In the genomic region with DNA sequence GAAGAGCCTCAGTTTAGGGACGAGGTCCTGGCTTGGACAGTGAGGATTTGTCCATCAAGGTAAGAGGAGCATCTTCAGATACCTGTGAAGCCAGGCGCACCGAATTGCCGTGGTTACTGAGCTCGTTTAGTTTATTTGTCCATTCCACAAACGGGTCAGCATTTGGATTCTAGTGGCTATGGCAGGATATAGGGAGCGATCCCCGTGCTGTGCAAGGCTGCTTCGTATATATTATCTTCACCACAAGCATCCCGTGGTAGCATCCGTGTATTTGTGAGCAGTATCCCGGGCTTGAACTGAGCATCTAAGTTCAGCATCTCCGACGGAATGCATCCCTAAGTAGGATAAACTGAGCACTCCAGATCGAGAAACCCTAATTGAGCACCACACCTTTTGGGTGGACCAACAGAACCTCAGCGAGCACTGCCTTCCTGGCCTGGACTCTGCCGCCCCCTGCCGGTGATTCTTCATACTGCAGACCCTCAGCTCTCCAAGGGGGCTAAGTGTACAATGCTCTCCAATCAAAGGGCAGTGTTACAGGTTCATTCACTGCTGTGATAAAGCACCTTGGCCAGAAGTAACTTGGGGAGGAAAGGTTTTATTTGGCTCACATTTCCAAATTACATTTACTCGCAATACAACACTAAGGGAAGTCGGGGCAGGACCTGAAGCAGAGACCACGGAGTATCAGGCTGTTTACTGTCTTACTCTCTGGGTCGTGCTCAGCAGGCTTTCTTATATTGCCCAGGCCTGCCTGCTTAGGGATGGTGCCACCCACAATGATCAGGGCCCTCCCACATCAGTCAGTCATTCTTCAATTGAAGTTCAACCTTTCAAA, we compare ENCODE assay signal across 9 mouse cellular contexts.
DNase-seq lines count a peak whose midpoint lies in the region; ATAC-seq and TF ChIP-seq lines count a peak whose summit lies in the region.
"Had no signal": no experiment of that assay in that cellular context is flagged by ENCODE, and none has a peak within 500 bp of the region (broad histone marks: within the 10 kb centered on the region; RNA-seq: fewer than 3 reads in every experiment).

No protein-coding gene starts in this region.

- TF ChIP-seq CTCF in hindbrain, postnatal 0 days (IDR thresholded peaks at IDR 0.05; ENCODE audit: low read depth), result peak; percentile 99

- peak; percentile 94 to 95 for DNase-seq in cerebellum, postnatal 14 days
- DNase-seq in frontal cortex, postnatal 36 days (ENCODE audit: low spot score in 2 of 2), result peak; percentile 82 to 84
- DNase-seq in hindbrain, postnatal 0 days (ENCODE audit: low spot score), result peak; percentile 78
- DNase-seq in layer of hippocampus, postnatal 25 days (ENCODE audit: extremely low spot score in 1 of 2, low spot score in 1 of 2), result peak; percentile 81 to 95
- DNase-seq in mesoderm, embryonic 11.5 days (ENCODE audit: low read depth, low spot score), result peak; percentile 72
- DNase-seq in right cerebral cortex, postnatal 14 days, result peak; percentile 80
- peak; percentile 47 to 64 for DNase-seq in urinary bladder, postnatal 36 days (ENCODE audit: low spot score in 2 of 2)

- no peak overlapping the region for H3K4me2 ChIP-seq in hindbrain, postnatal 0 days (ENCODE audit: low read depth, low read length)
- H3K4me2 ChIP-seq: lung, embryonic 15.5 days had no signal

- no peak overlapping the region for H3K9ac ChIP-seq in hindbrain, postnatal 0 days (replicated peaks; ENCODE audit: low read length)
- H3K9ac ChIP-seq: lung, embryonic 15.5 days had no signal

- ATAC-seq in activated CD4-positive, CD25-positive, alpha-beta regulatory T cell, adult 4 months, result peak; percentile 23
- peak; percentile 79 for ATAC-seq in hindbrain, postnatal 0 days

- no peaks in the 10 kb centered on the region for H3K9me3 ChIP-seq in hindbrain, postnatal 0 days (ENCODE audit: low read length)
- H3K9me3 ChIP-seq: lung, embryonic 15.5 days had no signal

- no peak overlapping the region for H3K27ac ChIP-seq in hindbrain, postnatal 0 days
- H3K27ac ChIP-seq: lung, embryonic 15.5 days had no signal

- 54% methylated on average over 22 of the region's 22 CpGs for WGBS in hindbrain, postnatal 0 days

- no peaks in the 10 kb centered on the region; the same call in 1 of the 2 replicates for H3K27me3 ChIP-seq in hindbrain, postnatal 0 days (ENCODE audit: insufficient read depth, low read length)
- H3K27me3 ChIP-seq: lung, embryonic 15.5 days had no signal

- H3K4me3 ChIP-seq in hindbrain, postnatal 0 days (ENCODE audit: low read length), result no peak overlapping the region
- H3K4me3 ChIP-seq: lung, embryonic 15.5 days had no signal

- no peaks in the 10 kb centered on the region for H3K36me3 ChIP-seq in hindbrain, postnatal 0 days (ENCODE audit: insufficient read depth, low read length)
- H3K36me3 ChIP-seq: lung, embryonic 15.5 days had no signal

- H3K4me1 ChIP-seq in hindbrain, postnatal 0 days (ENCODE audit: insufficient read depth, low read length), result no peaks in the 10 kb centered on the region
- H3K4me1 ChIP-seq: lung, embryonic 15.5 days had no signal
